Mouse (Mus musculus) small intestine, adult 2 months (tissue): Measurements from ENCODE around the gene Cwc22.

Experiments
- CTCF ChIP-seq: fragments of 200-500 bp; IDR thresholded peaks from 2 replicates; pipeline ENCODE4 v1.5.1; 2012; ENCODE audit warnings: low read depth, mild to moderate bottlenecking, control low read depth, inconsistent platforms, low read length, moderate library complexity, mixed read lengths; ENCODE audit not compliant: insufficient replicate concordance, insufficient read length; ENCODE audit errors: extremely low read depth
- POLR2A ChIP-seq: fragments of 200-500 bp; IDR thresholded peaks from 2 replicates; pipeline ENCODE4 v1.6.1; 2012; ENCODE audit warnings: low read depth, mild to moderate bottlenecking, control low read depth, inconsistent platforms, low read length, moderate library complexity

- TF ChIP-seq POLR2A, result no peak
- no peak for TF ChIP-seq CTCF
These were observed 66.4 kb downstream of the Cwc22 start for GRCm38 (mm10) chr2:77879736-77880135.
